ENCODE assay signal across 11 mouse cellular contexts in the genomic region with DNA sequence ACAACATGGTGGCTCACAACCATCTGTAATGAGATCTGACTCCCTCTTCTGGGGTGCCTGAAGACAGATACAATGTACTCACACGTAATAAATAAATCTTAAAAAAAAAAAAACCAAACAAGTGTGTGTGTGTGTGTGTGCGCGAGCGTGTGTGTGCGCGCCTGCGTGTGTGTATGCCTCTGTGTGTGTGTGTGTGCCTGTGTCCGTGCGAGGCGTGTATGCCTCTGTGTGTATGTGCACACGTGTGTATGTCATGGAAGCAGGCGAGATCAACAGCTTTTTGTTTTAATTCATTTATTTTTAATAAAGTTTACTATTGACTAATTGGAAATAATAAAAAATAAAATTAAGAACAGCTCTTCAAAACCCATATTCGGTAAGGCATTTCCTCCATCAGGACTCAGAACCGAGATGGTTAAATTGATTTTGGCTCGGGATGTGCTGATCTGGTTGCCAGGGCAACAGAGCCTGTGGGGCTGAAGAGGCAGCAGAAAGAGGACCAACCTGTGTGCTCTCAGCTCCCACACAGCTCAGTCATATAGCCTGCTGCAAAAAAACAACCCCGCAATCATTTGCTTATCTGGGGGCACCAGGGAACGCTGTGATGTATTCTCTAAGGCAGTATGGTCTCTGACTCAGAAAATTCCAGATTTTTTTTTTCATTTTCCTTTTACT. TPM values are rescaled to one million over a fixed set of nuclear protein-coding genes. Genes with fewer than 3 reads are reported as not detected.
DNase-seq lines count a peak whose midpoint lies in the region; ATAC-seq and TF ChIP-seq lines count a peak whose summit lies in the region.
"Had no signal": no experiment of that assay in that cellular context is flagged by ENCODE, and none has a peak within 500 bp of the region (broad histone marks: within the 10 kb centered on the region; RNA-seq: fewer than 3 reads in every experiment).

No protein-coding gene starts in this region.

- peaks cover 2% of the 10 kb centered on the region; the same call in 1 of the 2 replicates for H3K4me1 ChIP-seq in intestine, embryonic 16.5 days (ENCODE audit: control insufficient read depth, insufficient read depth, low read length)
- no peaks in the 10 kb centered on the region for H3K4me1 ChIP-seq in intestine, postnatal 0 days (replicated peaks; ENCODE audit: control insufficient read depth, insufficient read depth, low read length)
- H3K4me1 ChIP-seq in hindbrain, embryonic 12.5 days, result peaks cover 26% of the 10 kb centered on the region
- H3K4me1 ChIP-seq in midbrain, embryonic 13.5 days (replicated peaks), result peaks cover 64% of the 10 kb centered on the region

- TF ChIP-seq CTCF in intestine, postnatal 0 days (IDR thresholded peaks at IDR 0.05; ENCODE audit: low read depth), result no peak
- TF ChIP-seq CTCF in gastrocnemius, adult 2 months (IDR thresholded peaks at IDR 0.05), result no peak

- H3K4me2 ChIP-seq in intestine, embryonic 16.5 days (ENCODE audit: low read depth, low read length), result no peak overlapping the region
- no peak overlapping the region for H3K4me2 ChIP-seq in intestine, postnatal 0 days (replicated peaks; ENCODE audit: low read depth)
- H3K4me2 ChIP-seq in hindbrain, embryonic 12.5 days (replicated peaks), result peak overlapping the region; percentile 38
- H3K4me2 ChIP-seq in midbrain, embryonic 13.5 days (replicated peaks), result peak overlapping the region; percentile 43

- no peaks in the 10 kb centered on the region for H3K9me3 ChIP-seq in intestine, embryonic 16.5 days (ENCODE audit: control insufficient read depth, low read length)
- H3K9me3 ChIP-seq in intestine, postnatal 0 days (ENCODE audit: control insufficient read depth), result no peaks in the 10 kb centered on the region
- H3K9me3 ChIP-seq in hindbrain, embryonic 12.5 days (replicated peaks), result no peaks in the 10 kb centered on the region
- no peaks in the 10 kb centered on the region for H3K9me3 ChIP-seq in midbrain, embryonic 13.5 days

- peak; percentile 80 to 81 for DNase-seq in cerebellum, postnatal 14 days
- DNase-seq in heart, adult 8-10 months (ENCODE audit: low spot score), result no peak
- DNase-seq in gastrocnemius, adult 2 months, result no peak
- DNase-seq: gastrocnemius, postnatal 14 days; thymus, postnatal 4 days had no signal

- ATAC-seq in intestine, embryonic 16.5 days, result peak; percentile 32; the same call in 1 of the 2 replicates
- no peak for ATAC-seq in intestine, postnatal 0 days
- ATAC-seq in hindbrain, embryonic 12.5 days (ENCODE audit: low FRiP score), result peak; percentile 77
- ATAC-seq in midbrain, embryonic 13.5 days, result peak; percentile 92
- no peak for ATAC-seq in inflammation-experienced regulatory T-cells, adult 6 months
- ATAC-seq: activated CD4-positive, CD25-positive, alpha-beta regulatory T cell, adult 4 months had no signal

- H3K27ac ChIP-seq in intestine, embryonic 16.5 days (ENCODE audit: low read length), result no peak overlapping the region
- no peak overlapping the region for H3K27ac ChIP-seq in intestine, postnatal 0 days (ENCODE audit: low read depth, low read length)
- H3K27ac ChIP-seq in hindbrain, embryonic 12.5 days, result peak overlapping the region; percentile 79
- H3K27ac ChIP-seq in midbrain, embryonic 13.5 days, result peak overlapping the region; percentile 88
- H3K27ac ChIP-seq in gastrocnemius, adult 2 months, result no peak overlapping the region

- no peaks in the 10 kb centered on the region for H3K36me3 ChIP-seq in intestine, embryonic 16.5 days (ENCODE audit: control insufficient read depth, insufficient read depth, low read length)
- H3K36me3 ChIP-seq in intestine, postnatal 0 days (ENCODE audit: control insufficient read depth, insufficient read depth), result no peaks in the 10 kb centered on the region
- H3K36me3 ChIP-seq in hindbrain, embryonic 12.5 days, result no peaks in the 10 kb centered on the region
- H3K36me3 ChIP-seq in midbrain, embryonic 13.5 days, result no peaks in the 10 kb centered on the region

- intact Hi-C loops in gastrocnemius, adult 2 months (cut with DNase I), result no loop called here

- no peak overlapping the region for H3K4me3 ChIP-seq in intestine, embryonic 16.5 days (ENCODE audit: low read length)
- no peak overlapping the region for H3K4me3 ChIP-seq in intestine, postnatal 0 days (ENCODE audit: low read depth, low read length)
- no peak overlapping the region for H3K4me3 ChIP-seq in hindbrain, embryonic 12.5 days
- H3K4me3 ChIP-seq in midbrain, embryonic 13.5 days (replicated peaks), result 0 out of 2 replicates have a peak overlapping the region, but pooled peaks have one; percentile 11
- no peak overlapping the region for H3K4me3 ChIP-seq in gastrocnemius, adult 2 months

- no peak overlapping the region for H3K9ac ChIP-seq in intestine, embryonic 16.5 days (ENCODE audit: low read depth, low read length)
- H3K9ac ChIP-seq in intestine, postnatal 0 days (ENCODE audit: low read depth, low read length), result no peak overlapping the region
- no peak overlapping the region for H3K9ac ChIP-seq in hindbrain, embryonic 12.5 days
- no peak overlapping the region; the same call in 1 of the 2 replicates for H3K9ac ChIP-seq in midbrain, embryonic 13.5 days (replicated peaks)

- 68% methylated on average over 17 of the region's 17 CpGs for WGBS in intestine, embryonic 16.5 days
- WGBS in intestine, postnatal 0 days, result 70% methylated on average over 17 of the region's 17 CpGs
- 68% methylated on average over 17 of the region's 17 CpGs for WGBS in hindbrain, embryonic 12.5 days
- WGBS in midbrain, embryonic 13.5 days, result 62% methylated on average over 17 of the region's 17 CpGs

- no peaks in the 10 kb centered on the region for H3K27me3 ChIP-seq in intestine, embryonic 16.5 days (replicated peaks; ENCODE audit: control insufficient read depth, insufficient read depth, low read length)
- no peaks in the 10 kb centered on the region for H3K27me3 ChIP-seq in intestine, postnatal 0 days (replicated peaks; ENCODE audit: control insufficient read depth, insufficient read depth, low read length)
- no peaks in the 10 kb centered on the region for H3K27me3 ChIP-seq in hindbrain, embryonic 12.5 days
- no peaks in the 10 kb centered on the region for H3K27me3 ChIP-seq in midbrain, embryonic 13.5 days

RNA-seq across cellular contexts. Expression of a gene that starts 6.2 kb away (rescaled TPM):
- polyA plus RNA-seq in intestine, embryonic 16.5 days (2015; fragmentation: Nextera tagmentation; extraction: Ambion mirVana), result 4.9 and 5.4 TPM in 2 replicates
- 3.3 and 3.6 TPM in 2 replicates for polyA plus RNA-seq in intestine, postnatal 0 days (2015; fragmentation: Nextera tagmentation; extraction: Ambion mirVana)
- 55.6 and 60.3 TPM in 2 replicates for polyA plus RNA-seq in hindbrain, embryonic 12.5 days (2016; fragmentation: Nextera tagmentation; extraction: Ambion mirVana)
- 119 and 120 TPM in 2 replicates for polyA plus RNA-seq in midbrain, embryonic 13.5 days (2015; fragmentation: Nextera tagmentation; extraction: Ambion mirVana)
- 1 to 10 TPM; 3.5 to 4.9 (median 4.3) TPM for total RNA-seq in heart, adult 8-10 months (2022)
- under 1 TPM; 0.74 to 0.86 TPM for total RNA-seq in gastrocnemius, adult 2 months (2021)
- not detected for polyA plus RNA-seq in inflammation-experienced regulatory T-cells, adult 6 months (2017; shearing (Covaris generic))
- polyA plus RNA-seq: activated CD4-positive, CD25-positive, alpha-beta regulatory T cell, adult 4 months had no signal

RNA-seq across cellular contexts. Expression of a gene that starts 14.3 kb away (rescaled TPM):
- polyA plus RNA-seq in intestine, embryonic 16.5 days (2015; fragmentation: Nextera tagmentation; extraction: Ambion mirVana), result 163 and 171 TPM in 2 replicates
- polyA plus RNA-seq in intestine, postnatal 0 days (2015; fragmentation: Nextera tagmentation; extraction: Ambion mirVana), result 236 and 241 TPM in 2 replicates
- 185 and 210 TPM in 2 replicates for polyA plus RNA-seq in hindbrain, embryonic 12.5 days (2016; fragmentation: Nextera tagmentation; extraction: Ambion mirVana)
- polyA plus RNA-seq in midbrain, embryonic 13.5 days (2015; fragmentation: Nextera tagmentation; extraction: Ambion mirVana), result 297 and 325 TPM in 2 replicates
- total RNA-seq in heart, adult 8-10 months (2022), result 100 to 1,000 TPM; 153 to 208 (median 191) TPM
- 100 to 1,000 TPM; 290 to 400 TPM for total RNA-seq in gastrocnemius, adult 2 months (2021)
- polyA plus RNA-seq in inflammation-experienced regulatory T-cells, adult 6 months (2017; shearing (Covaris generic)), result 100 to 1,000 TPM in 2 of 3 experiments, 10 to 100 TPM in 1; 51.8 to 255 (median 105) TPM

RNA-seq across cellular contexts. Expression of a gene that starts 21.2 kb away (rescaled TPM):
- polyA plus RNA-seq in intestine, embryonic 16.5 days (2015; fragmentation: Nextera tagmentation; extraction: Ambion mirVana), result 2.7 and 2.9 TPM in 2 replicates
- polyA plus RNA-seq in intestine, postnatal 0 days (2015; fragmentation: Nextera tagmentation; extraction: Ambion mirVana), result 2.0 and 2.2 TPM in 2 replicates
- 24.0 and 27.3 TPM in 2 replicates for polyA plus RNA-seq in hindbrain, embryonic 12.5 days (2016; fragmentation: Nextera tagmentation; extraction: Ambion mirVana)
- polyA plus RNA-seq in midbrain, embryonic 13.5 days (2015; fragmentation: Nextera tagmentation; extraction: Ambion mirVana), result 54.7 and 60.8 TPM in 2 replicates
- total RNA-seq in heart, adult 8-10 months (2022), result not detected
- not detected for total RNA-seq in gastrocnemius, adult 2 months (2021)
- polyA plus RNA-seq in inflammation-experienced regulatory T-cells, adult 6 months (2017; shearing (Covaris generic)), result not detected
- total RNA-seq: gastrocnemius, postnatal 14 days had no signal
- polyA plus RNA-seq: activated CD4-positive, CD25-positive, alpha-beta regulatory T cell, adult 4 months had no signal

RNA-seq across cellular contexts. Expression of a gene that starts 32.0 kb away (rescaled TPM):
- 2.5 and 3.2 TPM in 2 replicates for polyA plus RNA-seq in intestine, embryonic 16.5 days (2015; fragmentation: Nextera tagmentation; extraction: Ambion mirVana)
- 1.7 and 1.8 TPM in 2 replicates for polyA plus RNA-seq in intestine, postnatal 0 days (2015; fragmentation: Nextera tagmentation; extraction: Ambion mirVana)
- 1.6 and 2.1 TPM in 2 replicates for polyA plus RNA-seq in hindbrain, embryonic 12.5 days (2016; fragmentation: Nextera tagmentation; extraction: Ambion mirVana)
- 0.41 and 0.54 TPM in 2 replicates for polyA plus RNA-seq in midbrain, embryonic 13.5 days (2015; fragmentation: Nextera tagmentation; extraction: Ambion mirVana)
- 1 to 10 TPM; 1.9 to 3.5 (median 3.1) TPM for total RNA-seq in heart, adult 8-10 months (2022)
- under 1 TPM; 0.67 to 0.79 TPM for total RNA-seq in gastrocnemius, adult 2 months (2021)
- polyA plus RNA-seq in inflammation-experienced regulatory T-cells, adult 6 months (2017; shearing (Covaris generic)), result 1 to 10 TPM; 4.3 to 8.2 (median 7.1) TPM

RNA-seq across cellular contexts. Expression of a gene that starts 44.6 kb away (rescaled TPM):
- 0.23 and 0.32 TPM in 2 replicates for polyA plus RNA-seq in intestine, embryonic 16.5 days (2015; fragmentation: Nextera tagmentation; extraction: Ambion mirVana)
- 0.09 and 0.10 TPM in 2 replicates for polyA plus RNA-seq in intestine, postnatal 0 days (2015; fragmentation: Nextera tagmentation; extraction: Ambion mirVana)
- polyA plus RNA-seq in hindbrain, embryonic 12.5 days (2016; fragmentation: Nextera tagmentation; extraction: Ambion mirVana), result 1.0 and 1.7 TPM in 2 replicates
- polyA plus RNA-seq in midbrain, embryonic 13.5 days (2015; fragmentation: Nextera tagmentation; extraction: Ambion mirVana), result 3.4 and 4.3 TPM in 2 replicates
- not detected for total RNA-seq in heart, adult 8-10 months (2022)
- not detected for total RNA-seq in gastrocnemius, adult 2 months (2021)
- polyA plus RNA-seq in inflammation-experienced regulatory T-cells, adult 6 months (2017; shearing (Covaris generic)), result 1 to 10 TPM; 3.7 to 5.7 (median 5.2) TPM

Comparison
In these comparisons a context has a peak if more than half of its experiments do, and no peak if none do; other contexts are left out.
1. ATAC-seq: peak in intestine, embryonic 16.5 days (single experiment), hindbrain, embryonic 12.5 days (single experiment) and midbrain, embryonic 13.5 days (single experiment); none in intestine, postnatal 0 days (single experiment) and inflammation-experienced regulatory T-cells, adult 6 months (single experiment).
2. H3K27ac ChIP-seq: peak in hindbrain, embryonic 12.5 days (single experiment) and midbrain, embryonic 13.5 days (single experiment); none in intestine, embryonic 16.5 days (single experiment), intestine, postnatal 0 days (single experiment) and gastrocnemius, adult 2 months (single experiment).
3. H3K4me2 ChIP-seq: peak in hindbrain, embryonic 12.5 days (single experiment) and midbrain, embryonic 13.5 days (single experiment); none in intestine, embryonic 16.5 days (single experiment) and intestine, postnatal 0 days (single experiment).
4. DNase-seq: peak in cerebellum, postnatal 14 days (2 of 2); none in heart, adult 8-10 months (single experiment) and gastrocnemius, adult 2 months (single experiment).